Mouse (Mus musculus) kidney, embryonic 14.5 days (tissue): ENCODE measurements around the gene Kcnk6. TPM values are rescaled to one million over a fixed set of nuclear protein-coding genes. Genes with fewer than 3 reads are reported as not detected.

Source experiments
- ATAC-seq: fragments of 200-750 bp; cut with Nextera tagmentation; 2 replicates; pipeline ENCODE4 v1.8.0; 2017; ENCODE audit warnings: moderate number of reproducible peaks, mild to moderate bottlenecking, moderate TSS enrichment, moderate library complexity; ENCODE audit not compliant: low FRiP score, low TSS enrichment
- H3K27ac ChIP-seq: fragments of 300-500 bp; sonication (generic); 2 replicates; pipeline ENCODE4 v1.5.1; 2014; ENCODE audit warnings: low read depth, mild to moderate bottlenecking, low read length, moderate library complexity, mixed read lengths
- H3K27me3 ChIP-seq: fragments of 300-500 bp; sonication (generic); 2 replicates; pipeline ENCODE4 v1.6.1; 2014; ENCODE audit warnings: mild to moderate bottlenecking, low read length; ENCODE audit not compliant: control insufficient read depth, insufficient read depth
- H3K36me3 ChIP-seq: fragments of 300-500 bp; sonication (generic); 2 replicates; pipeline ENCODE4 v1.6.1; 2014; ENCODE audit warnings: low read length, mixed read lengths; ENCODE audit not compliant: control insufficient read depth, insufficient read depth
- H3K4me1 ChIP-seq: fragments of 300-500 bp; sonication (generic); 2 replicates; pipeline ENCODE4 v1.6.1; 2014; ENCODE audit warnings: low read length, mixed read lengths; ENCODE audit not compliant: control insufficient read depth, insufficient read depth
- H3K4me2 ChIP-seq: fragments of 300-500 bp; sonication (generic); replicated peaks from 2 replicates; pipeline ENCODE4 v1.6.1; 2014; ENCODE audit warnings: low read depth, mild to moderate bottlenecking, low read length
- H3K4me3 ChIP-seq: fragments of 300-500 bp; sonication (generic); 2 replicates; pipeline ENCODE4 v1.5.1; 2014; ENCODE audit warnings: mild to moderate bottlenecking, low read length
- H3K9ac ChIP-seq: fragments of 300-500 bp; sonication (generic); 2 replicates; pipeline ENCODE4 v1.6.1; 2014; ENCODE audit warnings: low read depth, mild to moderate bottlenecking, low read length, moderate library complexity
- H3K9me3 ChIP-seq: fragments of 300-500 bp; sonication (generic); 2 replicates; pipeline ENCODE4 v1.6.1; 2016; ENCODE audit warnings: low read length; ENCODE audit not compliant: control insufficient read depth
- WGBS: fragments of 180-500 bp; shearing (Covaris S2); extraction: QIAGEN DNeasy Blood & Tissue Kit; methylation state at CpG from one replicate; pipeline ENCODE4 v1.1.7; 2014; 5-methylcytosine and 5-hydroxymethylcytosine counted together
- polyA plus RNA-seq: library from polyadenylated mRNA; unstranded; fragments of >200 nt; fragmentation: Nextera tagmentation; extraction: Ambion mirVana; gene quantifications from 2 replicates; pipeline ENCODE4 v1.2.1, GENCODE M21; 2014

The Kcnk6 gene
- polyA plus RNA-seq, 1 experiment from 2014 or later, result 0.62 TPM

- Histone ChIP-seq H3K9ac (no peak overlapping the region), H3K4me2 (no peak overlapping the region), H3K4me3 (no peak overlapping the region), H3K27me3 (peaks cover 5% of the 10 kb centered on the region; the same call in 1 of the 2 replicates), H3K27ac (no peak overlapping the region), H3K4me1 (peaks cover 25% of the 10 kb centered on the region), H3K36me3 (peaks cover 2% of the 10 kb centered on the region; the same call in 1 of the 2 replicates), H3K9me3 (no peaks in the 10 kb centered on the region)
- no peak for ATAC-seq
- 87% methylated on average over 3 of the region's 3 CpGs for WGBS
Measured at GRCm38 (mm10) chr7:29251166-29251565, 18.9 kb upstream of the Kcnk6 start.

DNA sequence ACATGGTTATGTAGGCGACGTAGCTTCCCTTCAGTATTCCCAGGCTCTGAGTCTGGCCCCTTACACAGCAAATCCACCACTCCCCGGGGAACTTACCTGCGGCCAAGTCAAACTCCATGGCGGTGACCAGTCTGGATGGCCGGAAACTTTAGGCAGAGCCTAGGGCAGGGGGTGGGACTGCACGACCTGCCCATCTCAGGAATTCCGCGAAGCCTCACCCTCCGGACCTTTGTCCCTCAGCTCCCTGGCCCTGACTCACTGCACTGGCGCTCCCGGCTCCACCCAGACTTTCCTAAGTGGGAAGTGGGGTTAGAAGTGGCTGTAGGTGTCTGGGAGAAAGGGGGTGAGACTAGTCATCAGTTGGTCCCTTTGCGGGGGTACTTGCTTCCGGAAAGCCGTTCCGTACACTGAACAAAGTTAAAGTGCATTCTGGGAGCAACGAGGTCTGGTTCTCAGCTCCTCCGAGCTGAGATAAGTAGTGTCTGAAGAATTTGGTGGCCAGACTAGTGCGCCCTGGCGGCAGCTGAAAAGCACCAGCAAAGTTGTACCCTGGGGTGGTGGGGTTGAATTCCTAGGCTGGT is 16.0 kb upstream of the Kcnk6 start, which contains the start of gene 2200002D01Rik:
Gene 2200002D01Rik, minus strand, starts transcription at position 206 of the 581 bp plus-strand sequence.
- peak; percentile 20 for ATAC-seq
- H3K9me3 ChIP-seq, result no peaks in the 10 kb centered on the region
- H3K4me2 ChIP-seq, result peak within 1 kb of the TSS; percentile 59
- H3K27ac ChIP-seq, result peak within 1 kb of the TSS; percentile 37; the same call in 1 of the 2 replicates
- H3K36me3 ChIP-seq, result peaks cover 19% of the 10 kb centered on the region; the same call in 1 of the 2 replicates
- WGBS, result 10% methylated on average over 20 of the region's 20 CpGs
- H3K9ac ChIP-seq, result peak within 1 kb of the TSS; percentile 48
- H3K27me3 ChIP-seq, result peaks cover 5% of the 10 kb centered on the region; the same call in 1 of the 2 replicates
- H3K4me3 ChIP-seq, result peak within 1 kb of the TSS; percentile 28
- peaks cover 16% of the 10 kb centered on the region for H3K4me1 ChIP-seq

- H3K9me3 ChIP-seq, result no peaks in the 10 kb centered on the region
Measured at GRCm38 (mm10) chr7:29247706-29248105, 15.4 kb upstream of the Kcnk6 start.

DNA sequence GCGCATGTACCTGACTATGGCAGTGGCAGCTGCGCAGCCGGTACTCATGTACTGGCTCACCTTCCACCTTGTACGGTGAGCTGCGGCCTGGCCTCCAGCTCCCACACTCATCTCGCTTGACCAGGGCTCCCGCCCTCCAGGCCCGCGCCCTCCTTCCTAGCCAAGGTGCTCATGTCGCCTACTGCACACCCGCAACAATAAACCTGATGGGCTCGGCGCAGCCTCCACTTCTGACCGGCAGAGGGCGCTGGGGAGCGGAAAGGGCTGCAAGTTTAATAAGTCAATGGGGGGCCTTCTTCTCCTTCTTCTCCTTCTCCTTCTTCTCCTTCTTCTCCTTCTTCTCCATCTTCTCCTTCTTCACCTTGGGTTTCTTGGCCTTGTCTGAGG is 15.0 kb upstream of the Kcnk6 start:
- peak overlapping the region; percentile 48; the same call in 1 of the 2 replicates for H3K9ac ChIP-seq
- peak overlapping the region; percentile 28 for H3K4me3 ChIP-seq
- WGBS, result 26% methylated on average over 16 of the region's 16 CpGs
- H3K36me3 ChIP-seq, result peaks cover 19% of the 10 kb centered on the region; the same call in 1 of the 2 replicates
- no peak overlapping the region for H3K27ac ChIP-seq
- peaks cover 5% of the 10 kb centered on the region; the same call in 1 of the 2 replicates for H3K27me3 ChIP-seq
- H3K9me3 ChIP-seq, result no peaks in the 10 kb centered on the region
- H3K4me1 ChIP-seq, result peaks cover 16% of the 10 kb centered on the region
- ATAC-seq, result no peak
- H3K4me2 ChIP-seq, result peak overlapping the region; percentile 59

More at GRCm38 (mm10) chr7:29247706-29248105, 15.4 kb upstream of the Kcnk6 start:
- H3K4me2 ChIP-seq, result peak overlapping the region; percentile 59
- no peak overlapping the region for H3K27ac ChIP-seq
- peaks cover 16% of the 10 kb centered on the region for H3K4me1 ChIP-seq
- H3K4me3 ChIP-seq, result peak overlapping the region; percentile 28
- ATAC-seq, result peak; percentile 18; the same call in 1 of the 2 replicates
- peaks cover 19% of the 10 kb centered on the region; the same call in 1 of the 2 replicates for H3K36me3 ChIP-seq
- 12% methylated on average over 19 of the region's 19 CpGs for WGBS
- peak overlapping the region; percentile 48; the same call in 1 of the 2 replicates for H3K9ac ChIP-seq
- peaks cover 5% of the 10 kb centered on the region; the same call in 1 of the 2 replicates for H3K27me3 ChIP-seq

DNA sequence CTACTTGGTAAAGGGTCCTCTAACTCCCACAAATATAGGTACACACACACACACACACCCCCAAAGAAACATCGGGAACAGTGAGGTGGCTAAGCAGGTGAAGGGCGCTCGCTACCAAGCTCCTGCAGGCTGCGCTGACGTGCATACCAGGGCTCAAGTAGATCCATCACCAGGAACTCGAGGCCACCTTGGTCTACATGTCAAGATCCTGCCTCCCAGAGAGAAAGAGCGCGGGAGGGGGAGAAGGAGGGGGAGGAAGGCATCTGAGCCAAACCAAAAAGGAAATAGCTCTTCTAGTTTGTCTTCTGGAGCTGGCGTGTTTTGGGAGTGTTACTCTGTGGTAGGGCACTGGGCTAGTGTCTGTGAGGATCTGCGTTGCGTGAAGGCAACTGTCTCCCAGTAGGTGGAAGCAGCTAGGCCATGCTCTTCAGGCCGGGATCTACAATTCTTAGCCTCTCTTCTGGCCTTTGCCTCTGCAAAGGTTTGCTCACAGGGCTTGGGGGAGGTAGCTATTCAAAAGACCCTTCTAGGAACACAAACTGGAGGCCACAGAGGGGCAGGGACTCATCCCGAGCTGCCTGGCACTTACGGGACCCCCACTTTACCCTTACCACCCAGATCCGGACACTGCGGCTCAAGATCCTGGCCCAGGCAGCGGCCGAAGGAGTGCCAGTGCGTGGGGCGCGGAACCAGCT is 14.5 kb upstream of the Kcnk6 start:
- H3K4me2 ChIP-seq, result no peak overlapping the region
- H3K9ac ChIP-seq, result no peak overlapping the region
- H3K27ac ChIP-seq, result no peak overlapping the region
- H3K36me3 ChIP-seq, result peaks cover 19% of the 10 kb centered on the region; the same call in 1 of the 2 replicates
- H3K4me1 ChIP-seq, result peaks cover 16% of the 10 kb centered on the region
- H3K27me3 ChIP-seq, result peaks cover 5% of the 10 kb centered on the region; the same call in 1 of the 2 replicates
- H3K9me3 ChIP-seq, result no peaks in the 10 kb centered on the region
- WGBS, result 82% methylated on average over 21 of the region's 21 CpGs
- no peak for ATAC-seq
- H3K4me3 ChIP-seq, result no peak overlapping the region

DNA sequence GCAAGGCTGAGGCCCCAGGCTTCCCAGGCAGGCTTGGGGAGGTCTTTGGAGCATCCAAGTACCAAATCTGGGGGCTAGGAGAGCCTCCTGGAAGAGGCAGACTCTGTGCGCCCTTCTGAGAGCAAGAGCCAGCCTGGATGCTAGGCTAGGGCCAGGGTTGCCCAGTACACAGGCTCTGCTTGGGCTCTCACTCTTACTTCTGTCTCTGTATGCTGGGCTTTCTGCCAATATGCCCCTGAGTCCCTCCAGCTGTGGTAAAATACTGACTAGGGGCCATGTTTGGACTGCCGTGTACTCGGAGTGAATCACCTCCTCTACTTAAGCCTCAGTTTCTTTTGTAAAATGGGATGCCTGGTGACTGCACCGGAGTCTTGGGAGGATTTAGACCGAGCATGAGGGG is 13.7 kb upstream of the Kcnk6 start:
- Histone ChIP-seq H3K27ac (no peak overlapping the region), H3K4me1 (peaks cover 16% of the 10 kb centered on the region), H3K9ac (no peak overlapping the region), H3K27me3 (peaks cover 5% of the 10 kb centered on the region; the same call in 1 of the 2 replicates), H3K4me3 (no peak overlapping the region), H3K4me2 (no peak overlapping the region), H3K36me3 (peaks cover 19% of the 10 kb centered on the region; the same call in 1 of the 2 replicates), H3K9me3 (no peaks in the 10 kb centered on the region)
- ATAC-seq, result no peak
- 92% methylated on average over 5 of the region's 5 CpGs for WGBS

GRCm38 (mm10) chr7:29244732-29245416 is 12.6 kb upstream of the Kcnk6 start:
- H3K4me1 ChIP-seq, result peaks cover 16% of the 10 kb centered on the region
- ATAC-seq, result no peak
- WGBS, result 86% methylated on average over 7 of the region's 7 CpGs
- H3K27ac ChIP-seq, result no peak overlapping the region
- H3K4me3 ChIP-seq, result no peak overlapping the region
- H3K4me2 ChIP-seq, result no peak overlapping the region
- no peaks in the 10 kb centered on the region for H3K9me3 ChIP-seq
- no peak overlapping the region for H3K9ac ChIP-seq
- peaks cover 5% of the 10 kb centered on the region; the same call in 1 of the 2 replicates for H3K27me3 ChIP-seq
- peaks cover 19% of the 10 kb centered on the region; the same call in 1 of the 2 replicates for H3K36me3 ChIP-seq

- Histone ChIP-seq H3K9me3 (no peaks in the 10 kb centered on the region), H3K9ac (peak within 1 kb of the TSS; percentile 68), H3K4me2 (peak within 1 kb of the TSS; percentile 69), H3K27me3 (no peaks in the 10 kb centered on the region), H3K4me1 (peaks cover 8% of the 10 kb centered on the region; the same call in 1 of the 2 replicates), H3K27ac (peak within 1 kb of the TSS; percentile 88), H3K4me3 (peak within 1 kb of the TSS; percentile 71), H3K36me3 (no peaks in the 10 kb centered on the region)
- ATAC-seq, result peak; percentile 97
- WGBS, result under 1% methylated on average over 60 of the region's 60 CpGs
Measured at GRCm38 (mm10) chr7:29238019-29238967, 6.0 kb upstream of the Kcnk6 start, which contains the start of gene Yif1b. TSS of gene Yif1b (plus strand) at chr7:29238329.
